Mouse (Mus musculus) right cerebral cortex, postnatal 36 days (tissue): Measurements from ENCODE around the gene Eln.

Experiments used
- DNase-seq, 2 experiments: peaks; one replicate each; pipeline ENCODE4 v3.0.0; 2022; ENCODE audit warnings: low spot score in 2 of 2, mixed read lengths in 1 of 2

Eln gene

DNA sequence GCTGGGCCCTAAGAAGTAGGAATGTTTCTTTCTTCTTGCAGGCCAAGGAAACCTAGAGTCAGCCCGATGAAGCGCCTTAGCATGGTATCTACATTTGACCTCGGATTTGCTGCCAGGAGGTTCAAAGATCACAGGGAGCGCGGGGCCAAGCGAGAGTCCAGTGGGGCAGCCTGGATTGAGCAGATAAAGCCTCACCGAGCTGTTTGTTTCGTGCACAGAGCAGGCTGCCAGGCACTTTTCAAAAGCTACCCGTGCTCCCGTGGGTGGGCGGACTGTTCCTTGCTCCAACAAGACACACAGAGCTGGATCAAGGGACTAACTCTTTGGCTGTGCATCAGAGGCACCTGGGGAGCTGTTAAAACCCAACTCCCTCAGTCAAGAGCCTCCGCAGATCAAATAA lies 3.1 kb downstream of the Eln start:
- no peak for DNase-seq

GRCm38 (mm10) chr5:134742221-134742795 lies 4.8 kb downstream of the Eln start:
- no peak for DNase-seq

GRCm38 (mm10) chr5:134740501-134741341 lies 6.4 kb downstream of the Eln start:
- DNase-seq = no peak

GRCm38 (mm10) chr5:134739951-134740350 lies 7.2 kb downstream of the Eln start:
- no peak for DNase-seq

DNA sequence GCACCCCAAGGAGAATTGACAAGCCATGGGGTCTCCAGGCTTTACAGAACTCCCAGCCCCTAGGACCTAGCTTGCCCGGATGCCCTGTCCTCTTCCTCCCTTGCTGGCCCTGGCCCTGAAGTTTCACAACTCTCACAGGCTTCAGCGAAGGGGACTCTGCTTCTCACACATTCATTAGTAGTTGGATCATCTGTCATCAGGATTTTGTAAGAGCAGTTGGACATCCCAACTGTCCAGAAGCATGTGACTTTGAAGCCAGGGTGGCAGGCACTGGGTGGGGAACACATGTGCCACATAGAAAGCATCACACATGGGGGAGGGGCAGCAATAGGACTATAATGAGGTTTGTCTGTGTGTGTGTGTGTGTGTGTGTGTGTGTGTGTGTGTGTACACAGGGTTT lies 12.2 kb downstream of the Eln start:
- DNase-seq = no peak

- no peak for DNase-seq
Observed at GRCm38 (mm10) chr5:134734072-134734471, 13.1 kb downstream of the Eln start.

DNA sequence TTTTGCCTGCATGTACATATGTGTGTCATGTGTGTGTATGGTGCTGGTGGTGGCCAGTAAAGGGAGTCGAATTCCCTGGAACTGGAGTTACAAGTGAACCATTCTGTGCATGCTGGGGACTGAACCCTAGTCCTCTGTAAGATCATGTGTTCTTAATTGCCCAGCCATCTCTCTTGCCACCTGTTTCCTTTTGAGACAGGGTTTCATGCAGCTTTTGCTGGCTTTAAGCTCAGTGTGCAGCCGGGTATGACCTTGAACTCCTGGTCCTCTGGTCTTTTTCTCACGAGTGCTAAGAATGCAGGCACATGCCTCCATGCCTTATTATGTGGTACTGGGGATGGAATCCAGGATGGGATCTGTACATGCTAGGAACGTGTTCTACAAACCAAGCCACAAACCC lies 13.9 kb downstream of the Eln start:
- DNase-seq = no peak

GRCm38 (mm10) chr5:134729124-134729523 lies 18.0 kb downstream of the Eln start:
- no peak for DNase-seq

- DNase-seq = no peak
Observed at GRCm38 (mm10) chr5:134728535-134728934, 18.6 kb downstream of the Eln start.

GRCm38 (mm10) chr5:134727001-134727639 lies 20.0 kb downstream of the Eln start:
- no peak for DNase-seq

DNA sequence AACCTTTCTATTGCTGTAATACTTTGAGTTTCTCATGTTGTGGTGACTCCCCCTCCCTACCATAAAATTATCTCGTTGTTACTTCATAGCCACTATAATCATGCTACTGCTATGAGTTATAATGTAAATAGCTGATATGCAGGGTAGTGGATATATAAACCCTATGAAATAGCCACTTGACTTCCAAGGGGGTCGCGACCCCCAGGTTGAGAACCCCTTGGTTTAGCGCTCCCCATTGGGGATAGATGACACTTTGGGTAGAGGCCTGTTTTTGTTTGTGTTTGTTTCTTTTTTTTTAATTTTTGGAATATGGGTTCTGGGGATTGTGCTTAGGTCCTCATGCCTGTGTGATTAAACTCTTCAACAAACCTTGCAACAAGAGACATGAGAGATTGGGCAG lies 21.8 kb downstream of the Eln start:
- DNase-seq = no peak

DNA sequence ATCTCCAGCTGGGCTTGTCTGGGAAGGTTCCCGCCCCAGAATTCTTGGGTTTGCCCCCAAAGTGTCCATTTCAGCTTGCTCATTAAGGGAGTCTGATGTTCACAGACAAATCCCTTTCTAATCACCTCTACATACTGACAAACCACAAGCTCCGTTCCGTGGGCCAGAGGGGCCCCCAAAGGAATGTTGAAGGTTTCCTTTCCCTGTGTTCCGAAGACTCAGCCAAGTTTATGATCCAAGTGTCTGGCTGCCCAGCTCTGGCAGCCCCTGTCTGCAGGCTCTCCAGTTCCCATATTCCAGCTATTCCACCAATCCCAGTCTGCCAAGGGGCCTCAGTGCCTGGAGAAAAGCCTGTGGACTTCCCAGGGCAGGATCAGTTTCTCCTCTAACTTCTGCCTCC lies 27.1 kb downstream of the Eln start:
- DNase-seq = no peak

GRCm38 (mm10) chr5:134711076-134711475 lies 36.0 kb downstream of the Eln start:
- no peak for DNase-seq

DNA sequence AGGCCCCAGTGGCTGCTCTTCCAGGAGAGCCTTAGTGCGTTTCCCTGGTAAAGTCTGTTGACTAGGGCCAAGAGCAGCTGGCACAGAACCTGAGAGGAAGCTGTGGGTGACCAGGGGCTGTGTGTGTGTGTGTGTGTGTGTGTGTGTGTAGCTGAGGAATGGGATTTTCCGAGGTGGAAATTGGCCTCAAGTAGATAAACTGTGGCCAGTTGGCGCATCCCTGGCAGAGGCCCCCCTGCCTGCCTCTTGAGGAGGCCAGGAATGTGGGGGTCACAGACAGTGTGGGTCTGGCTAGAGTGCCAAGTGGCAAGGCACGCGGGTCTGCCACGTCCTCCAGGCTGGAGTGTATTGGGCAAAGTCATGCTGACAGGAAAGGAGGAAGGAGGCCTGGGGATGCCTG lies 37.8 kb downstream of the Eln start:
- DNase-seq = no peak

- DNase-seq = peak; percentile 26 to 34
Observed at GRCm38 (mm10) chr5:134704157-134704556, 43.0 kb downstream of the Eln start.

GRCm38 (mm10) chr5:134695539-134695938 lies 51.6 kb downstream of the Eln start:
- no peak for DNase-seq

DNA sequence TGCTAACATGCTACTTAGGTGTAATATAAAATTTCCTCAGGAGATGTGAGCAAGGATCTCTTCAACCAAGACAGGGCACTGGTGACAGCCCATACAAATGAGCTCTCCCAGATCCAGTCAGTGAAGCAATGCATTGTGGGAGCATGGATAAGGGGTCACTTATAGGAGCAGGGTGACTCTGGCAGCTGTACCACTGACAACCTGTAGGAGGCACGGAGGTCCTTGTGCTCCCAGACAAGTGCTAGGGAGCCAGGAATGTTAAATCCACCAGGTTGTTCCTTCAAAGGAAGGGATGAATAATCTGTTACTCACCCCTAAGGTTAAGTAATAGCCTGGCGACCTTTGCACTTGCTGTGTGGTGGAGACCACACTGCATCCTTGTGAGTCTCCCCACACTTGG lies 52.0 kb downstream of the Eln start:
- no peak for DNase-seq

DNA sequence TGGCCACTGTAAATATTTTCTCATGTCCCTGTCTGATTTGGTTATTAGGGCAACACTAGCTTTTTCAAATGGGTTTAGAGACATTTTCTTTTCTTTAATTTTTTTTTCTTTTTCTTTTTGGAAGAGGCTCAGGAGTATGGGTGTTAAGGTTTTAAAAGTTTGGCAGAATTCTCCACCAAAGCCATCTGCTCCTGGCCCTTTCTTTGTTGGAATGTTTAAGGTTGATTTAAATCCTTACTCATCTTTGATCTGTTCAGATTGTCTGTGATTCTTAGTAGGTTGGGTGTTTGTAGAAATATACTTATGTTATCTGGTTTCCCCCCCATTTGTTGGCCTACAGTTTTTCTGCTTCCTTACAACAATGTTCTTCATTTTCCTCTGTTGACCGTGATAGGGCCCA lies 54.4 kb downstream of the Eln start:
- no peak for DNase-seq

- peak; percentile 98 to 99 for DNase-seq
Observed at GRCm38 (mm10) chr5:134688718-134689284, 58.3 kb downstream of the Eln start.

GRCm38 (mm10) chr5:134688086-134688717 lies 58.9 kb downstream of the Eln start, which contains the start of gene Limk1:
Limk1 (minus strand) TSS chr5:134688598.
- DNase-seq = no peak

DNA sequence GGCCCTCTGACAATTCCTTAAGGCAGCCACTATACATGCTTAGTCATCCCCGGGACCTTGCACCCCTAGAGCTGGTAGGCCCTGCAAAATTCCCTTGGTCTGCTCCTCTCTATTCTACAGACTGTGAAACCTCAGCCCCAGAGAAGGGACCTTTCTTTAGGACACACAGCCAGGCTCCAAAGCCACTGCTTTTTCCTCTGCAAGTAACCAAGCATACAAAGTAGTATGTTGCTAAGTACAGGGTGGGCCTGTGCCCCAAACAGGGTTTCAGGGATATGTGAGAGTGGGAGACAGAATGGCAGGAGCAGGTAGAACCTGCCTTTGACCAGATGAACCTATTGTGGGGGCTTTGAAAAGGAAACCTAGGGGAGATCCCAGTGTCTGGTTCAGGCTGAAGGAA lies 59.9 kb downstream of the Eln start:
- DNase-seq = no peak

- no peak for DNase-seq
Observed at GRCm38 (mm10) chr5:134686541-134686940, 60.6 kb downstream of the Eln start.
